Mouse (Mus musculus) lung, postnatal 36 days (tissue): ENCODE measurements at regions not wholly inside any gene's neighbourhood (a gene's known extent, or its start where the extent isn't known, plus 50 kb on each side); places are given as distances from the start of the nearest gene placed in this dataset.
A peak's percentile ranks its signal among the peaks of the same experiment; 100 is the strongest.
"Not testable (repeated sequence)": the region's sequence is repeated elsewhere in the genome, so short reads cannot be mapped to it uniquely, and the experiment has no call there.

Experiments
- DNase-seq: peaks from one replicate; pipeline ENCODE4 v3.0.0; 2022; ENCODE audit warnings: mixed read lengths

DNA sequence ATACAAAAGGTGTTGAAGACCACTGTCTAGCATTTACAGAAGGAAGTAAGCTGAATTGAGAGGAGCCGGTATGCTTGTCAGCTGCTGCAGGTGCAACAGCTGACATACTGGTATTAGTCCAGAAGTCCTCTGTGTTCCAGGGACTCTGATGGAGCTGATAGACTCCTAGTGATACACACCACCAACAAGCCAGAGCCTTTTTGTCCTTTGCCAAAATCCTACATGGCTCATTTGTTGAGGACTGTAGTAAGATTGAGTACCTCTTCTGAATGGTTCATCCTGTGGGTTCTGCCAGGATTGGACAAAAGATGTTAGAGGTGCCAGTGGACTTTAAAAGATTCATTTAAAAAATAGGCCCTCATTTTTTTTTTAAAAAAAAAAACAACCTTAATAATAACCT, 129.4 kb upstream of the Tmem185a start:
- no peak for DNase-seq

DNA sequence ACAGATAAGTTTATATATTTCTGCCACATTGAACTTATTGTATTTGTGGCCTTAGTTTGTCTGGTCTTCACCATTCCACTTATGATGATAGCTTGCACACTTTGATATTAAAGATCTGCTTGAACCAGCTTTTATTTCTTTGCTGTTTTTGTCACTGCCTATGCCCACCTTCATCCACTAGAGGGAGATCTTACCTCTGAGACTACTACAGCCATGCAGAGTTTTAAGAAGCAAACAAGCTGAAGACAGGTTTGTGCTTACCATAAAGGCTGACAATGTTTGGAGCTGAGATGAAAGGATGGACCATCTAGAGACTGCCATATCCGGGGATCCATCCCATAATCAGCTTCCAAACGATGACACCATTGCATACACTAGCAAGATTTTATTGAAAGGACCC, 105.4 kb upstream of the Tmem185a start:
- DNase-seq, result peak; percentile 55

DNA sequence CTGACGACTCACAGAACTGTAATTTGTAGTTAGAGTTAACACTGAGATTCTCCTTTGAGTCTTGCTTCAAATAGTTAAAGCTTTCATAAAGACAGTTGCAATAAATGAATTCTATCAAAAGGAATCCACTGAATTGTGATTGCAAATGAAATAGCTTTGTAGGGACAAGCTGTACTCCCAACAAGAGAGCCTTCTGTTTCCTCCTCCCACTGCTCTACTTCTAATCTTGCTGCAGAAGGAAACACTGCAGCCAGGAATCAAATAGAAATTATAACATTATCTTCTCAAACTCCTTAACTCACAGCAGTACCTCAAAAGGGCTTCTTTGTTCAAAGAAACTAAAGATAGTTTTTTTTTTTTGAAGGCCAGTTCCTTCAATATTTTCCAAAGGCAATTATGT, 103.2 kb upstream of the Tmem185a start:
- DNase-seq, result no peak

DNA sequence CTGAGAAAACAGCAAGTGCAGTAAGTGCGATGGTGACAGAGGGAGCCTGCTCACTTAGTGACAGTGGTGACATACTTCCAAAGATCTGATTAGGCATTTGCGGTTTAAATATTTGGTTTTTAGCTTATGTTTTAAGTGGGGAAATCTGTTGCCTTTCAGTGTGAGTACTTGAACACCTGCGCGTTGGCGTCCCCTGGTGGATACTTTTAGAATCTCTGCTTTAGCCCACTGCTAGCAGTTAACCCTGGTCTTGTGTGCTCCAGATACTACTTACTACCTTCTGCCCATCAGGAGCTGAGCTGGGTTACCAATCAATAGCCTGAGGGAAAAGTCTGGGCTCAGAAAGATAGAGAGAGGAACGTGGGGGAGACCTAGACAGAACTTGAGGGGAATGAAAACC, 97.3 kb upstream of the Tmem185a start:
- DNase-seq, result not testable (repeated sequence)

DNA sequence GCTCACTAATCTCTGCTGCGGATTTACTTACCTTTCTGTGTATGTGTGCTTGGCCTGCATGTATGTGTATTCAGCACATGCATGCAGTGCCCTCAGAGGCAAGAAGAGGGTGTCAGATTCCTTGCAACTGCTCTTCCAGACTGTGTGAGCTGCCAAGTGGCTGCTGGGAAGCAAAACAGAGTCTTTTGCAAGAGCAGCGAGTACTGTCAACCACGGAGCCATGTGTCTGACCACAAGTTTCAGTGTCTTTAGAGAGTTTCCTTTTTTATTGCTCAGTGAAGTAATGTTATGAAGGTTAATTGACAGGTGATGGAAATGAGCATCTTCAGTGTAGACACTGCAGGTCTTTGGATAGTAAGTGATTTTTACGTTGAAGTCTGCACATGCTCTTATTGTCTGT, 93.6 kb upstream of the Tmem185a start:
- not testable (repeated sequence) for DNase-seq

DNA sequence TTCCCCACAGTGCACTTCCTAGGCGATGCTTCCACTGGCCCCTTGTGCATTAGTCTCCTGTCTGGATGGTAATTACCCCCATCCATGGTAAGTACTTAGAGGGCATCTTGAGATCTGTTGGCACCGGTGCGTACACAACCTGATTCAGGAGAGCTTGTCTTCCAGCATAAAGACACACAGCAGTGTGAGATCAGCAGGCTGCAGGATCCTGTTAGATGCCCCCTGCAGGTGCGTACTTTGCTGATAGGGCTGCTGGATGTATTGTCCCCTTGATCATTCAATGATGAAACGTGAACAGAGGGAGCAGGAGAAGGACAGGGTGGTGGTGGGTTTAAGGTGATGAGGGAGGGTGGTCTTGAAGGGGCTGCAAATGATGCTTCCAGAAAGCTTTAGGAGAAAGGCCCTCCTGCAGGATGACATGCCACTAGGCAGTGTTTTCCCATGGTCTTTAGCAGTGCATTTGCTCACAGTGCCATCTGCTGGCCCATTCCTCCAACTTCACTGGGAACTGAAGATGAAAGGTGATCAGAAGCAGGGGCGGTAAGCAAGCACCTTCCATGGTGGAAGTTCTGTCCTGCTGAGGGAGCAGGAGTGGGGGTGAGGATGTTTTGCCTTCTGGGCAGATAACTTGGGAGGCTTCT, 92.5 kb upstream of the Tmem185a start:
- DNase-seq, result not testable (repeated sequence)
